ENCODE assay signal across 14 mouse cellular contexts in the genomic region with DNA sequence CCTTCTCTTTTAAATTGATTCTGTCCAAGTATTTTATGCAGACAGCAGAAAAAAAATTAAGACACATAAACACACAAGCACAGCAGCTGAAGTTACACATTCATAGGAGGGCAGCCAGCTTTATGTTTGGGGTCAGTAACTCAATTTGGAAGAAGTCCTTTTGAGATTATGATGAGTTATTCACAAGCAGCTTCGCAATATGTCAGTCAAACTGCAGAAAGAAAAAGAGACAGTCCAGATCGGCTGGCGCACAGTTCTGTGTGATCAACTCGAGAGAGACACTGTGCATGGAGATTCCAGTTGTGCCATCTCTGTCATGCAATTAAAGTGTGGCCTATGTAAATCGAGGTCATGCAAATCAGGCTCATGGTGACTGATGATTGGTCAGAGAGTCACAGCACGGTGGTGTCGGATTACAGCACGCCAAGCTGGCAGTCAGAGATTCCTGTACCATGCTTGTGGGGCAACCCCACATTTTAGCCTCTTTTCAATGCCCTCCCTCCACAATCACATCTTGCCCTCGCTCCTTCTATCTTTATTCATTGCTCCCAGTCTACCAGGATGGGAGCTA.
DNase-seq lines count a peak whose midpoint lies in the region; ATAC-seq lines count a peak whose summit lies in the region.
"Had no signal": no experiment of that assay in that cellular context is flagged by ENCODE, and none has a peak within 500 bp of the region (broad histone marks: within the 10 kb centered on the region; RNA-seq: fewer than 3 reads in every experiment).

No protein-coding gene starts in this region.

- H3K9ac ChIP-seq in hindbrain, embryonic 11.5 days (ENCODE audit: low read depth, low read length) = no peak overlapping the region
- H3K9ac ChIP-seq in hindbrain, embryonic 13.5 days = no peak overlapping the region
- no peak overlapping the region for H3K9ac ChIP-seq in neural tube, embryonic 11.5 days (ENCODE audit: low read length)
- H3K9ac ChIP-seq in neural tube, embryonic 15.5 days (replicated peaks) = no peak overlapping the region
- H3K9ac ChIP-seq: heart, embryonic 15.5 days; limb, embryonic 13.5 days had no signal

- no peaks in the 10 kb centered on the region for H3K27me3 ChIP-seq in hindbrain, embryonic 11.5 days (ENCODE audit: control insufficient read depth, insufficient read depth, low read length)
- H3K27me3 ChIP-seq in hindbrain, embryonic 13.5 days = no peaks in the 10 kb centered on the region
- no peaks in the 10 kb centered on the region for H3K27me3 ChIP-seq in neural tube, embryonic 11.5 days (ENCODE audit: control insufficient read depth, insufficient read depth, low read length)
- H3K27me3 ChIP-seq in neural tube, embryonic 15.5 days (replicated peaks) = no peaks in the 10 kb centered on the region
- H3K27me3 ChIP-seq: heart, embryonic 15.5 days; limb, embryonic 13.5 days had no signal

- H3K4me2 ChIP-seq in hindbrain, embryonic 11.5 days (replicated peaks; ENCODE audit: low read depth, low read length) = no peak overlapping the region
- no peak overlapping the region for H3K4me2 ChIP-seq in hindbrain, embryonic 13.5 days
- H3K4me2 ChIP-seq in neural tube, embryonic 11.5 days (ENCODE audit: low read depth) = no peak overlapping the region
- no peak overlapping the region for H3K4me2 ChIP-seq in neural tube, embryonic 15.5 days
- H3K4me2 ChIP-seq: heart, embryonic 15.5 days; limb, embryonic 13.5 days had no signal

- DNase-seq in hindbrain, embryonic 11.5 days (ENCODE audit: low spot score) = peak; percentile 29
- DNase-seq in neural tube, embryonic 11.5 days (ENCODE audit: low spot score) = peak; percentile 19
- DNase-seq in embryo, embryonic 11 days = peak; percentile 17
- DNase-seq in c-Kit-positive CD71-positive TER-119-positive erythroid progenitor cells, embryonic 14.5 days (ENCODE audit: low spot score) = no peak
- no peak for DNase-seq in left cerebral cortex, postnatal 36 days (ENCODE audit: low spot score in 2 of 2)
- DNase-seq in frontal cortex, adult 2 months (ENCODE audit: extremely low spot score in 1 of 2, low spot score in 1 of 2) = no peak
- DNase-seq: adrenal gland, postnatal 10 days; cerebellum, postnatal 10 days; kidney, postnatal 10 days; lung, postnatal 4 days had no signal

- H3K9me3 ChIP-seq in hindbrain, embryonic 11.5 days (ENCODE audit: control insufficient read depth, low read length) = no peaks in the 10 kb centered on the region
- H3K9me3 ChIP-seq in hindbrain, embryonic 13.5 days = no peaks in the 10 kb centered on the region
- H3K9me3 ChIP-seq in neural tube, embryonic 11.5 days (ENCODE audit: control insufficient read depth, low read length) = no peaks in the 10 kb centered on the region
- no peaks in the 10 kb centered on the region for H3K9me3 ChIP-seq in neural tube, embryonic 15.5 days (replicated peaks)
- H3K9me3 ChIP-seq: heart, embryonic 15.5 days; limb, embryonic 13.5 days had no signal

- H3K4me1 ChIP-seq in hindbrain, embryonic 11.5 days (replicated peaks; ENCODE audit: control insufficient read depth, insufficient read depth, low read length) = no peaks in the 10 kb centered on the region
- H3K4me1 ChIP-seq in hindbrain, embryonic 13.5 days (replicated peaks) = no peaks in the 10 kb centered on the region
- no peaks in the 10 kb centered on the region for H3K4me1 ChIP-seq in neural tube, embryonic 11.5 days (ENCODE audit: control insufficient read depth, insufficient read depth, low read length)
- H3K4me1 ChIP-seq in neural tube, embryonic 15.5 days = peaks cover 3% of the 10 kb centered on the region; the same call in 1 of the 2 replicates
- H3K4me1 ChIP-seq: heart, embryonic 15.5 days; limb, embryonic 13.5 days had no signal

- H3K27ac ChIP-seq in hindbrain, embryonic 11.5 days (ENCODE audit: low read depth, low read length) = no peak overlapping the region
- no peak overlapping the region for H3K27ac ChIP-seq in hindbrain, embryonic 13.5 days
- H3K27ac ChIP-seq in neural tube, embryonic 11.5 days (ENCODE audit: low read depth, low read length) = no peak overlapping the region
- no peak overlapping the region for H3K27ac ChIP-seq in neural tube, embryonic 15.5 days (replicated peaks)
- H3K27ac ChIP-seq: heart, embryonic 15.5 days; limb, embryonic 13.5 days had no signal

- 67% methylated on average over 9 of the region's 9 CpGs for WGBS in hindbrain, embryonic 11.5 days
- WGBS in hindbrain, embryonic 13.5 days = 64% methylated on average over 9 of the region's 9 CpGs
- WGBS in neural tube, embryonic 11.5 days = 64% methylated on average over 9 of the region's 9 CpGs
- 62% methylated on average over 9 of the region's 9 CpGs for WGBS in neural tube, embryonic 15.5 days

- H3K4me3 ChIP-seq in hindbrain, embryonic 11.5 days (ENCODE audit: low read depth, low read length) = no peak overlapping the region
- H3K4me3 ChIP-seq in hindbrain, embryonic 13.5 days = no peak overlapping the region
- no peak overlapping the region for H3K4me3 ChIP-seq in neural tube, embryonic 11.5 days (ENCODE audit: low read depth, low read length)
- no peak overlapping the region for H3K4me3 ChIP-seq in neural tube, embryonic 15.5 days (replicated peaks)
- H3K4me3 ChIP-seq: heart, embryonic 15.5 days; limb, embryonic 13.5 days had no signal

- ATAC-seq in hindbrain, embryonic 11.5 days (ENCODE audit: low FRiP score) = peak; percentile 64
- ATAC-seq in hindbrain, embryonic 13.5 days (ENCODE audit: low FRiP score) = no peak
- peak; percentile 60; the same call in 1 of the 2 replicates for ATAC-seq in neural tube, embryonic 11.5 days (ENCODE audit: insufficient read depth, low FRiP score, low TSS enrichment)
- no peak for ATAC-seq in neural tube, embryonic 15.5 days (ENCODE audit: low FRiP score)

- intact Hi-C loops in left cerebral cortex, postnatal 36 days (cut with DNase I) = no loop called here

- H3K36me3 ChIP-seq in hindbrain, embryonic 11.5 days (ENCODE audit: control insufficient read depth, insufficient read depth, low read length) = no peaks in the 10 kb centered on the region
- H3K36me3 ChIP-seq in hindbrain, embryonic 13.5 days = no peaks in the 10 kb centered on the region
- no peaks in the 10 kb centered on the region for H3K36me3 ChIP-seq in neural tube, embryonic 11.5 days (ENCODE audit: control insufficient read depth, insufficient read depth, low read length)
- H3K36me3 ChIP-seq in neural tube, embryonic 15.5 days = no peaks in the 10 kb centered on the region
- H3K36me3 ChIP-seq: heart, embryonic 15.5 days; limb, embryonic 13.5 days had no signal

Comparison
In these comparisons a context has a peak if more than half of its experiments do, and no peak if none do; other contexts are left out.
1. ATAC-seq: peak in hindbrain, embryonic 11.5 days (single experiment) and neural tube, embryonic 11.5 days (single experiment); none in hindbrain, embryonic 13.5 days (single experiment) and neural tube, embryonic 15.5 days (single experiment).
2. DNase-seq: peak in hindbrain, embryonic 11.5 days (single experiment), neural tube, embryonic 11.5 days (single experiment) and embryo, embryonic 11 days (single experiment); none in c-Kit-positive CD71-positive TER-119-positive erythroid progenitor cells, embryonic 14.5 days (single experiment), left cerebral cortex, postnatal 36 days (0 of 2) and frontal cortex, adult 2 months (0 of 2).